Mouse (Mus musculus) retina, adult 2 months (tissue): ENCODE measurements around the gene Abcb9.

Experiments used
- DNase-seq: peaks from one replicate; pipeline ENCODE4 v3.0.0-alpha.2; 2012; ENCODE audit warnings: low read depth, low spot score

Abcb9 gene

DNA sequence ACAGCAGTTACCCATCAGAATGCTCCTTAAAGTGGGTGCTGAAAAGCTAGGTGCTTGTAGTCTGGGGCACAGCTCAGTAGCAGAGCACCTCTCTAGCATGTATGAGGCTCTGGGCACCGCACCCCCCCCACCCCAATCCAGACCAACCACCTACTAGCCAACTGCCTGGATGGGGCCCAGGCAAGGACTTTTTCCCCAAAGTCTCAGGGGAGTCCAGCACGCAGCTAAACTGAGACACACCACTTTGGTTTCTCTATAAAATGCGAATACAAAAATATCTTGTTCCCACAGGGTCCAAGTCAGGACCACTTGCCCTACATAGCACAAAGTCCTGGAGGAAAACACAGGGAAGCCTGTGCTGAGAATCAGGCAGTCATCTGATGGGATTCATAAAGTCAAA, 81.4 kb downstream of the Abcb9 start:
- DNase-seq, result no peak

DNA sequence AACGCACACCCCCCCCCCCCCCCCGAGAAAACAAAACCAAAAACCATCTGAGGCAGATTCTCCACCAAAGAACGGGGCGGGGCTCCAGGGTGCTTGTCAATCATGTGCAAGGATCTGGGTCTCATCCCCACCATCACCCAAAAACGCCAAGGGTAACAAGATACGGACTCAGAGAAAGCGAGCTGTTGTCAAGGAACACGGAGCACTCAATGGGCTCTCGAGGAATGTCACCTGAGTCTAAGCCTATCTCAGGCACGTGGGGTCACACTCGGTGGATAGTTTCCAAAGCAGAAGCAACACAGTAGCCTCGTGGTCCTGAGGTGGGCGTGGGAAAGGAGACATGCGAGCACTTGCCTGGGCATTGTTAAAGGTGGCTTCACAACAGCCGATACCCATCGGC, 81.9 kb downstream of the Abcb9 start:
- DNase-seq, result no peak

DNA sequence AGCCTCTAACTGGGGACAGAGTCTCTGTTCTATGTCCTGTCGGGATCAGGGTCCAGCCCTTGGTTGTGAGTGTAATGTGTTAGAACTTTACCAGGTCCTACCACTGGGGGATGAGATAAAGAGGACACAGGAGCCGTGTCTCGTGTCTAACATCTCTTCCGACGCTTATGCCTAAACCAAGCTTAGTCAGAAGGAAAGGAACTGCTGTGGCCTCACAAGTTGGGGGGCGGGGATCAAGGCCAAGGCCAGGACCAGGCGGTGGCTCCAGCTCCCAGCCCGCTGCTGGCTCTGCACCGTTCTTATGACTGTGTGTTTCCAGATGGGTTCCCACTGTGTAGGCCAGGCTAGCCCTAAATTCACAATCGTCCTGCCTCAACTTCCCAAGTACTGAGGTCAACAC, 82.7 kb downstream of the Abcb9 start:
- no peak for DNase-seq

DNA sequence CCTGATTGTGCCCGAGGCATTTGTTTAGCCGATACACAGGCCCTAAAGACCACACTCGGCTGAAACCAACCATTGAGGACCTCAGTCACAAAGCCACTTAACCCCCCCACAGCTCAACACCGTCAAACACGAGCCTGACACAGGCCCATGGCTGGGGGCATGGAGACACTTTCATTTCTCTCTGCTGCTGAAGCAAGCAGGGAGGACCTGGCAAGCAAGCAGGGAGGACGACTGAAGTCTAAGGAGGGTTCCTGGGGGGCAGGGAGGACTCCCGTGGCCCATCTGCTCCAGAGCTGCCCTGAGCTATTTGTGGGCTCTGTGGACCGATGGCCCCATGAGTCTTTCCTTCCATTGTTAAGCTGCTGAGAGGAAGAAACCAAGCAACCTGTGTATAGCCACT, 83.7 kb downstream of the Abcb9 start:
- DNase-seq, result no peak
